Mouse (Mus musculus): ENCODE results near the gene Ctnnbl1. TPM values are rescaled to one million over a fixed set of nuclear protein-coding genes. Genes with fewer than 3 reads are reported as not detected.
A peak's percentile ranks its signal among the peaks of the same experiment; 100 is the strongest.

Gene Ctnnbl1
- polyA plus RNA-seq, 1 experiment from 2014 or later = 106 TPM

DNA sequence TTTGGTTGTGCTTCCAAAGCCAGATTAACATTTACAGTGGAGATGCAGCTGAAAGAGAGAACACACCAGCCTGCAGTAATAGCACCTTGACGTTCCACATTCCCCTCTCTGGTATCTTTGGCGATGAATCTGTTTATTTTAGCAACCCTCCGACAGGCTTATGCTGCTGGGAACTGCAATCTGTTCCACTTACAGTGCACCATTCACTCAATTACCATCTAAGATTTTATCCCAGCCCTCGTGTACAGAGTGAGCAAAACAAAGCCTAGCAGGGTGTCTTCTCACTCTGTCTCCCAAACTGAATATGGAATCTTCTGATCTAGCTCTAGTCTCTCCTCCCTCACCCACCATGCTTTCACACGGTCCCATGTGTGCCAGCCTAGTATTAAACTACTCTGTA lies 140.8 kb downstream of the Ctnnbl1 start:
- DNase-seq (ENCODE audit: low spot score) (no peak), ATAC-seq (ENCODE audit: insufficient read depth, low FRiP score, low TSS enrichment) (no peak)
- H3K9me3 ChIP-seq (ENCODE audit: control insufficient read depth, low read length) = no peaks in the 10 kb centered on the region
- H3K9ac ChIP-seq (ENCODE audit: low read length) = no peak overlapping the region
- H3K27me3 ChIP-seq (ENCODE audit: control insufficient read depth, insufficient read depth, low read length) = no peaks in the 10 kb centered on the region
- H3K4me3 ChIP-seq (ENCODE audit: low read depth, low read length) = no peak overlapping the region
- no peak overlapping the region for H3K4me2 ChIP-seq (ENCODE audit: low read depth)
- H3K27ac ChIP-seq (ENCODE audit: low read depth, low read length) = no peak overlapping the region
- peaks cover 13% of the 10 kb centered on the region; the same call in 1 of the 2 replicates for H3K4me1 ChIP-seq (ENCODE audit: control insufficient read depth, insufficient read depth, low read length)
- H3K36me3 ChIP-seq (ENCODE audit: control insufficient read depth, insufficient read depth, low read length) = no peaks in the 10 kb centered on the region
- WGBS = 75% methylated on average over 5 of the region's 5 CpGs

DNA sequence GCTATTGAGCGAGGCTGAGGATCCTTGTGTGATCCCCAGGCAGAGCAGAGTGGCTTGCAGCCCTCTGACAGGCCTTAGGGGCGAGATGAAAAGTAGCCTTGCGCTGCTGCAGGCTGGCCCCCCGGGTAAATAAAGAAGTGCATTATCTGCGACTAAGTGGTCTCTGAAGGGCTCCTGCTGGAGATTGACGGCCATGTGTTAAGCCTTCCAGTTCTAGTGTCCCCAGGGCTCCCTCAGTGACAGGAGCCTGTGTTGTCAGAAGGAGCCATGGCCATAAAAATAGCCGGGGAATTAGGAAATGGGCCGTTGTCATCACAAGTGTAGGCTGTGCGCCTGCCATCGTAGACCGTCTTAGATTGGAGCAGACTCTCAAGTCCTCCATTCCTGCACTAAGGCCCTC lies 144.7 kb downstream of the Ctnnbl1 start:
- Histone ChIP-seq H3K4me3 (ENCODE audit: low read depth, low read length) (no peak overlapping the region), H3K27me3 (ENCODE audit: control insufficient read depth, insufficient read depth, low read length) (no peaks in the 10 kb centered on the region), H3K4me2 (ENCODE audit: low read depth) (no peak overlapping the region), H3K9me3 (ENCODE audit: control insufficient read depth, low read length) (no peaks in the 10 kb centered on the region), H3K4me1 (ENCODE audit: control insufficient read depth, insufficient read depth, low read length) (peaks cover 24% of the 10 kb centered on the region), H3K9ac (ENCODE audit: low read length) (no peak overlapping the region), H3K27ac (ENCODE audit: low read depth, low read length) (peak overlapping the region; percentile 55), H3K36me3 (ENCODE audit: control insufficient read depth, insufficient read depth, low read length) (no peaks in the 10 kb centered on the region; the same call in 1 of the 2 replicates)
- ATAC-seq (ENCODE audit: insufficient read depth, low FRiP score, low TSS enrichment) (0 out of 2 replicates have a peak, but pooled peaks have one; percentile 41), DNase-seq (ENCODE audit: low spot score) (peak; percentile 36)
- 17% methylated on average over 11 of the region's 11 CpGs for WGBS

GRCm38 (mm10) chr2:157887275-157888025 lies 150.2 kb downstream of the Ctnnbl1 start:
- no peak overlapping the region for H3K4me2 ChIP-seq (ENCODE audit: low read depth)
- H3K9ac ChIP-seq (ENCODE audit: low read length) = no peak overlapping the region
- no peak overlapping the region for H3K4me3 ChIP-seq (ENCODE audit: low read depth, low read length)
- peaks cover 36% of the 10 kb centered on the region for H3K4me1 ChIP-seq (ENCODE audit: control insufficient read depth, insufficient read depth, low read length)
- H3K27ac ChIP-seq (ENCODE audit: low read depth, low read length) = peak overlapping the region; percentile 47
- no peaks in the 10 kb centered on the region for H3K9me3 ChIP-seq (ENCODE audit: control insufficient read depth, low read length)
- H3K27me3 ChIP-seq (ENCODE audit: control insufficient read depth, insufficient read depth, low read length) = no peaks in the 10 kb centered on the region
- WGBS = 8% methylated on average over 10 of the region's 10 CpGs
- peak; percentile 58 for ATAC-seq (ENCODE audit: insufficient read depth, low FRiP score, low TSS enrichment)
- peak; percentile 59 for DNase-seq (ENCODE audit: low spot score)
- no peaks in the 10 kb centered on the region; the same call in 1 of the 2 replicates for H3K36me3 ChIP-seq (ENCODE audit: control insufficient read depth, insufficient read depth, low read length)

- no peaks in the 10 kb centered on the region for H3K27me3 ChIP-seq (ENCODE audit: control insufficient read depth, insufficient read depth, low read length)
- no peak overlapping the region for H3K4me2 ChIP-seq (ENCODE audit: low read depth)
- H3K27ac ChIP-seq (ENCODE audit: low read depth, low read length) = no peak overlapping the region
- H3K9ac ChIP-seq (ENCODE audit: low read length) = no peak overlapping the region
- H3K36me3 ChIP-seq (ENCODE audit: control insufficient read depth, insufficient read depth, low read length) = no peaks in the 10 kb centered on the region
- H3K4me1 ChIP-seq (ENCODE audit: control insufficient read depth, insufficient read depth, low read length) = peaks cover 32% of the 10 kb centered on the region
- ATAC-seq (ENCODE audit: insufficient read depth, low FRiP score, low TSS enrichment) (no peak), DNase-seq (ENCODE audit: low spot score) (no peak)
- H3K9me3 ChIP-seq (ENCODE audit: control insufficient read depth, low read length) = no peaks in the 10 kb centered on the region
- WGBS = 86% methylated on average over 6 of the region's 6 CpGs
- H3K4me3 ChIP-seq (ENCODE audit: low read depth, low read length) = no peak overlapping the region
Measured at GRCm38 (mm10) chr2:157891166-157891565, 154.0 kb downstream of the Ctnnbl1 start.

GRCm38 (mm10) chr2:157897131-157897530 lies 159.9 kb downstream of the Ctnnbl1 start:
- Histone ChIP-seq H3K4me3 (ENCODE audit: low read depth, low read length) (no peak overlapping the region), H3K27me3 (ENCODE audit: control insufficient read depth, insufficient read depth, low read length) (no peaks in the 10 kb centered on the region), H3K27ac (ENCODE audit: low read depth, low read length) (no peak overlapping the region), H3K9me3 (ENCODE audit: control insufficient read depth, low read length) (no peaks in the 10 kb centered on the region), H3K4me1 (ENCODE audit: control insufficient read depth, insufficient read depth, low read length) (no peaks in the 10 kb centered on the region), H3K9ac (ENCODE audit: low read length) (no peak overlapping the region), H3K36me3 (ENCODE audit: control insufficient read depth, insufficient read depth, low read length) (no peaks in the 10 kb centered on the region), H3K4me2 (ENCODE audit: low read depth) (no peak overlapping the region)
- ATAC-seq (ENCODE audit: insufficient read depth, low FRiP score, low TSS enrichment) (no peak), DNase-seq (ENCODE audit: low spot score) (no peak)
- WGBS = 78% methylated on average over 4 of the region's 4 CpGs

DNA sequence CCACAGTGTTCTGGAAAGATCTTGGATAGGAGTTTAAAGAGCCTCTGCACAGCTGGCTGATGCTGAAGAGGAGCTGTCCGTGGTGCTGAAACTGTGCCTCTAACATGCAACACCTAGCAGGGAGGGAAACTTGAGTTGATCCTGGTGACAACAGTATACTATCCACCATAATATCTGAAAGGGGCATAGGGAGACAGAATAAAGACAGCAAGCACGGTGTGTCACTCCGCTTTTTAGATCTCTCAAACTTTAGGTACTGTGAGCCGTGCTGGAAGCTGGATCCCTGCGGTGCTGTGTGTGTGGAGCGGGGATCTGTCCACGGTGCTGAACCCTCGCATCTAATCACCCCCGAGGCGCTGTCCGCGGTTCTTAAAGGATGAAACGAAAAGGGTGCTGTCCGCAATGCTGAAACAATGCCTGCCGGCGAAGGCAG lies 176.0 kb downstream of the Ctnnbl1 start:
- peak; percentile 86 for DNase-seq (ENCODE audit: low spot score)
- Histone ChIP-seq H3K27ac (ENCODE audit: low read depth, low read length) (no peak overlapping the region), H3K4me1 (ENCODE audit: control insufficient read depth, insufficient read depth, low read length) (peaks cover 3% of the 10 kb centered on the region; the same call in 1 of the 2 replicates), H3K27me3 (ENCODE audit: control insufficient read depth, insufficient read depth, low read length) (peaks cover 36% of the 10 kb centered on the region), H3K9ac (ENCODE audit: low read length) (no peak overlapping the region), H3K4me2 (ENCODE audit: low read depth) (no peak overlapping the region), H3K36me3 (ENCODE audit: control insufficient read depth, insufficient read depth, low read length) (no peaks in the 10 kb centered on the region), H3K9me3 (ENCODE audit: control insufficient read depth, low read length) (no peaks in the 10 kb centered on the region), H3K4me3 (ENCODE audit: low read depth, low read length) (no peak overlapping the region)
- no peak for ATAC-seq (ENCODE audit: insufficient read depth, low FRiP score, low TSS enrichment)
- WGBS = under 1% methylated on average over 16 of the region's 16 CpGs

GRCm38 (mm10) chr2:157913705-157914104 lies 176.5 kb downstream of the Ctnnbl1 start:
- Histone ChIP-seq H3K27me3 (ENCODE audit: control insufficient read depth, insufficient read depth, low read length) (peaks cover 36% of the 10 kb centered on the region), H3K27ac (ENCODE audit: low read depth, low read length) (no peak overlapping the region), H3K9me3 (ENCODE audit: control insufficient read depth, low read length) (no peaks in the 10 kb centered on the region), H3K36me3 (ENCODE audit: control insufficient read depth, insufficient read depth, low read length) (no peaks in the 10 kb centered on the region), H3K4me2 (ENCODE audit: low read depth) (no peak overlapping the region; the same call in 1 of the 2 replicates), H3K4me1 (ENCODE audit: control insufficient read depth, insufficient read depth, low read length) (peaks cover 3% of the 10 kb centered on the region), H3K4me3 (ENCODE audit: low read depth, low read length) (no peak overlapping the region), H3K9ac (ENCODE audit: low read length) (no peak overlapping the region)
- ATAC-seq (ENCODE audit: insufficient read depth, low FRiP score, low TSS enrichment) (no peak), DNase-seq (ENCODE audit: low spot score) (no peak)
- WGBS = 5% methylated on average over 4 of the region's 4 CpGs

DNA sequence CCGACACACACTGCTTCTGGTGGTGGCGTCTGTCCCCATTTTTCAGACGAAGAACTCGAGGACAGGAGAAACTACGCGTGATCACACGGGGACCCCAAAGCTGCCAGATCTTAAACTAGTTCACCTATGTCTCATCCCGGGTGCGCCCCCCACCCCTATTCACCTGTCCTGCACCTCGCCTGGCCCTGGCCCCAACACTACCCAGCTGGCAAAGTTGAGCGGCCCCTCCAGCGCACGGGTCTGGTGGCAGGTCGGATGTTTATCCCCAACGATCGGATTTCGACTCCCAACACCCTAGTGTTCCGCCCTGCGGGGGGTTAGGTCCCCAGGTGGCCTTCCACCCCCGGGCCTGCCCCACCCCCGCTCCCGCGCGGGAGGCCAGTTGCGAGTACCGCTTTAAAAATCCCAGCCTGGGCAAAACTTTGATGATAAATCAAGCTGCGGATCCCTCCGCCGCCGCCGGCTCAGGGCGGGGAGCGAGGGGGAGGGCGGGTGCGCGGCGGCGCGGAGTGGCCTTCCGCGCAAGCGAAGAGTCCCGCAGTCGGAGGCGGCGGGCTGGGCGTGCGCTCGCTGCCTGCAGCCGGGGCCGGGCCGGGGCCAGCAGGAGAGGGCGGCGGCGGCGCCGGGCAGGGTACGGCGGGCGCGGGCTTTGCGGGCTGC lies 177.0 kb downstream of the Ctnnbl1 start, which contains the start of gene Vstm2l:
TSS of gene Vstm2l (plus strand) at position 549 of the 660 bp plus-strand sequence.
- H3K4me2 ChIP-seq (ENCODE audit: low read depth) = peak within 1 kb of the TSS; percentile 51
- 3% methylated on average over 50 of the region's 62 CpGs for WGBS
- H3K4me1 ChIP-seq (ENCODE audit: control insufficient read depth, insufficient read depth, low read length) = peaks cover 3% of the 10 kb centered on the region
- H3K36me3 ChIP-seq (ENCODE audit: control insufficient read depth, insufficient read depth, low read length) = no peaks in the 10 kb centered on the region
- no peaks in the 10 kb centered on the region for H3K9me3 ChIP-seq (ENCODE audit: control insufficient read depth, low read length)
- peaks cover 36% of the 10 kb centered on the region for H3K27me3 ChIP-seq (ENCODE audit: control insufficient read depth, insufficient read depth, low read length)
- H3K9ac ChIP-seq (ENCODE audit: low read length) = peak within 1 kb of the TSS; percentile 58
- peak within 1 kb of the TSS; percentile 49 for H3K4me3 ChIP-seq (ENCODE audit: low read depth, low read length)
- H3K27ac ChIP-seq (ENCODE audit: low read depth, low read length) = peak within 1 kb of the TSS; percentile 42; the same call in 1 of the 2 replicates
- DNase-seq (ENCODE audit: low spot score) = peak; percentile 71
- ATAC-seq (ENCODE audit: insufficient read depth, low FRiP score, low TSS enrichment) = peak; percentile 60; the same call in 1 of the 2 replicates
